ENCODE assay signal across 10 mouse cellular contexts in the genomic region with DNA sequence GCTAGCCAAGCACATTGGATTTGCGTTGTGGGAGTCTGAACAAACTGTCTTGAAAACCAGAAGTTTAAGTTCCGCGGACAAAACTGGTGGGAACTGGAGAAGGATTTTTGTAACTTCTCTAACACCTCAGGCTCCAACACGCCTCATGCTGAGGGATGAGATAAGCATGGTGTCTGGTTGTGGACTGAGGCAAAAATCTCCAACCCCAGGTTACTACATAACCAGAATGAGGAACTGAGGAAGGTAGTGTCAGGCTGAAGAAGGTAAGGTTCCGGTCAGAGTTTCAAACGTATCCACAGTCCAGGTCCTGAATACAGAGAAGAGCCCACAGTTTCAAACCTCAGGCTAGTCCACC. TPM values are rescaled to one million over a fixed set of nuclear protein-coding genes. Genes with fewer than 3 reads are reported as not detected.
DNase-seq lines count a peak whose midpoint lies in the region; ATAC-seq and TF ChIP-seq lines count a peak whose summit lies in the region.
"Had no signal": no experiment of that assay in that cellular context is flagged by ENCODE, and none has a peak within 500 bp of the region (broad histone marks: within the 10 kb centered on the region; RNA-seq: fewer than 3 reads in every experiment).

No protein-coding gene starts in this region.

- H3K4me1 ChIP-seq in kidney, embryonic 14.5 days (ENCODE audit: control insufficient read depth, insufficient read depth, low read length), result peaks cover 12% of the 10 kb centered on the region; the same call in 1 of the 2 replicates
- peaks cover under 1% of the 10 kb centered on the region; the same call in 1 of the 2 replicates for H3K4me1 ChIP-seq in cortical plate, adult 2 months (ENCODE audit: control insufficient read depth, insufficient read depth, low read length)
- H3K4me1 ChIP-seq in hindbrain, embryonic 16.5 days (ENCODE audit: control insufficient read depth, insufficient read depth, low read depth, low read length), result peaks cover 10% of the 10 kb centered on the region
- peaks cover 12% of the 10 kb centered on the region for H3K4me1 ChIP-seq in midbrain, embryonic 13.5 days (replicated peaks)

- peak overlapping the region; percentile 72 for H3K4me2 ChIP-seq in kidney, embryonic 14.5 days (replicated peaks; ENCODE audit: low read depth, low read length)
- peak overlapping the region; percentile 83 for H3K4me2 ChIP-seq in hindbrain, embryonic 16.5 days (ENCODE audit: low read length)
- H3K4me2 ChIP-seq in midbrain, embryonic 13.5 days (replicated peaks), result peak overlapping the region; percentile 88

- ATAC-seq in kidney, embryonic 14.5 days (ENCODE audit: low FRiP score, low TSS enrichment), result no peak
- no peak for ATAC-seq in hindbrain, embryonic 16.5 days
- ATAC-seq in midbrain, embryonic 13.5 days, result no peak

- no peaks in the 10 kb centered on the region for H3K36me3 ChIP-seq in kidney, embryonic 14.5 days (ENCODE audit: control insufficient read depth, insufficient read depth, low read length)
- no peaks in the 10 kb centered on the region for H3K36me3 ChIP-seq in hindbrain, embryonic 16.5 days (ENCODE audit: control insufficient read depth, insufficient read depth, low read length)
- no peaks in the 10 kb centered on the region for H3K36me3 ChIP-seq in midbrain, embryonic 13.5 days

- no peaks in the 10 kb centered on the region for H3K9me3 ChIP-seq in kidney, embryonic 14.5 days (ENCODE audit: control insufficient read depth, low read length)
- no peaks in the 10 kb centered on the region for H3K9me3 ChIP-seq in hindbrain, embryonic 16.5 days (ENCODE audit: control insufficient read depth, low read length)
- no peaks in the 10 kb centered on the region for H3K9me3 ChIP-seq in midbrain, embryonic 13.5 days

- TF ChIP-seq POLR2A in cortical plate, adult 2 months (IDR thresholded peaks at IDR 0.05; ENCODE audit: extremely low read depth, insufficient read depth, low read length), result no peak

- H3K27me3 ChIP-seq in kidney, embryonic 14.5 days (ENCODE audit: control insufficient read depth, insufficient read depth, low read length), result no peaks in the 10 kb centered on the region
- H3K27me3 ChIP-seq in hindbrain, embryonic 16.5 days (replicated peaks; ENCODE audit: control insufficient read depth, insufficient read depth, low read length), result no peaks in the 10 kb centered on the region
- H3K27me3 ChIP-seq in midbrain, embryonic 13.5 days, result no peaks in the 10 kb centered on the region
- H3K27me3 ChIP-seq: Patski had no signal

- H3K27ac ChIP-seq in kidney, embryonic 14.5 days (ENCODE audit: low read depth, low read length), result 0 out of 2 replicates have a peak overlapping the region, but pooled peaks have one; percentile 17
- H3K27ac ChIP-seq in cortical plate, adult 2 months (ENCODE audit: insufficient read depth, low read length), result no peak overlapping the region
- H3K27ac ChIP-seq in hindbrain, embryonic 16.5 days (ENCODE audit: low read depth, low read length), result no peak overlapping the region
- H3K27ac ChIP-seq in midbrain, embryonic 13.5 days, result no peak overlapping the region

- H3K9ac ChIP-seq in kidney, embryonic 14.5 days (ENCODE audit: low read depth, low read length), result no peak overlapping the region
- no peak overlapping the region; the same call in 1 of the 2 replicates for H3K9ac ChIP-seq in hindbrain, embryonic 16.5 days (ENCODE audit: low read depth, low read length)
- no peak overlapping the region for H3K9ac ChIP-seq in midbrain, embryonic 13.5 days (replicated peaks)

- DNase-seq in kidney, adult 11 months, result no peak
- no peak for DNase-seq in frontal cortex, postnatal 36 days (ENCODE audit: low spot score in 2 of 2)
- DNase-seq in gastrocnemius, postnatal 25 days, result no peak
- DNase-seq in left cerebral cortex, adult 8-10 months (ENCODE audit: low spot score in 2 of 2), result no peak

- 30% methylated on average over 6 of the region's 6 CpGs for WGBS in kidney, embryonic 14.5 days
- WGBS in hindbrain, embryonic 16.5 days, result 34% methylated on average over 6 of the region's 6 CpGs
- 29% methylated on average over 6 of the region's 6 CpGs for WGBS in midbrain, embryonic 13.5 days

- peak overlapping the region; percentile 59 for H3K4me3 ChIP-seq in kidney, embryonic 14.5 days (ENCODE audit: low read length)
- peak overlapping the region; percentile 79 for H3K4me3 ChIP-seq in cortical plate, adult 2 months (ENCODE audit: insufficient read depth, low read length)
- H3K4me3 ChIP-seq in hindbrain, embryonic 16.5 days (ENCODE audit: low read length), result peak overlapping the region; percentile 90
- H3K4me3 ChIP-seq in midbrain, embryonic 13.5 days (replicated peaks), result peak overlapping the region; percentile 77

- TF ChIP-seq CTCF in cortical plate, adult 2 months (IDR thresholded peaks at IDR 0.05; ENCODE audit: extremely low read depth, insufficient read depth, low read length), result no peak

RNA-seq across cellular contexts. Expression of gene Ifngr1, which starts 0.5 kb away (rescaled TPM):
- polyA plus RNA-seq in kidney, embryonic 14.5 days (2014; fragmentation: Nextera tagmentation; extraction: Ambion mirVana), result 45.6 and 52.7 TPM in 2 replicates
- 17.2 and 19.7 TPM in 2 replicates for polyA plus RNA-seq in cortical plate, adult 2 months (2012; rRNA removed)
- 25.6 and 26.5 TPM in 2 replicates for polyA plus RNA-seq in hindbrain, embryonic 16.5 days (2015; fragmentation: Nextera tagmentation; extraction: Ambion mirVana)
- polyA plus RNA-seq in midbrain, embryonic 13.5 days (2015; fragmentation: Nextera tagmentation; extraction: Ambion mirVana), result 19.0 and 20.3 TPM in 2 replicates
- 10 to 100 TPM; 21.9 to 26.3 TPM for total RNA-seq in gastrocnemius, postnatal 25 days (2021)
- 10 to 100 TPM; 20.3 to 25.8 (median 23.9) TPM for total RNA-seq in left cerebral cortex, adult 8-10 months (2022)

RNA-seq across cellular contexts. Expression of gene Il22ra2, which starts 30.5 kb away (rescaled TPM):
- polyA plus RNA-seq in kidney, embryonic 14.5 days (2014; fragmentation: Nextera tagmentation; extraction: Ambion mirVana), result not detected in 2 replicates
- not detected in 2 replicates for polyA plus RNA-seq in cortical plate, adult 2 months (2012; rRNA removed)
- polyA plus RNA-seq in hindbrain, embryonic 16.5 days (2015; fragmentation: Nextera tagmentation; extraction: Ambion mirVana), result not detected in 2 replicates
- not detected in 2 replicates for polyA plus RNA-seq in midbrain, embryonic 13.5 days (2015; fragmentation: Nextera tagmentation; extraction: Ambion mirVana)
- not detected for total RNA-seq in gastrocnemius, postnatal 25 days (2021)
- total RNA-seq in left cerebral cortex, adult 8-10 months (2022), result not detected
- total RNA-seq: layer of hippocampus, postnatal 36 days had no signal
- polyA plus RNA-seq: Patski had no signal
